9 mouse cellular contexts compared by ENCODE assay signal in the genomic region with DNA sequence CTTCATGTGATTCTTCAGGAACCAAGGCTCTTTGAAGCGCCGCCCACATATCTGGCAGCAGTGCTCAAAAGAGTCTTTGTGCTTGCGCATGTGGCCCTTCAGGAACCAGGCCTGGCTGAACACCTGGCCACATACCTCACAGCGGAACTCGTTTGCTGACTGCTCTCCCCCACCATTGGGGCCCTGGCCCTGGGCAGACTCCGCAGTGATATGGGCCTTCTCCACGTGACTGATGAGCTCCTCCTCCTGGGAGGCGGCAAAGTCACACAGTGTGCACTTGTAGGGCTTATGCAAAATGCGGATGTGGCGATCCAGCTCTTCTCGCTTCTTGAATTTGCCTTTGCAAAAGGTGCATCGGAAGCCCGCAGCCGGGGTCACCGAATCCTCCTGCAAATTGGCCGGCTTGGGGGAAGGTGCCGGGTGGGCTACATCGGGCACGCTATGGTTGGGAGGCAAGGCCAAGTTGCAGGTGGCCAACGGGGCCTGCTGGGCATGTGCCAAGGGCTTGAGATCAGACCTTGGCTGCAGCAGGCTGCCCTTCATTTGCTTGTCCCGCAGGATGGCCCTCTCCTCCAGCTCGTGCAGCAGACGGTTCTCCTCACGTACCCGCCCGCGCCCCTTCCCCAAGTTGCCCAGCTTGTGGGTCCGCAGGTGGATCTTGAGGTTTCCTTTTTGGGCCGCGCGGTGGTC.
DNase-seq lines count a peak whose midpoint lies in the region; ATAC-seq and TF ChIP-seq lines count a peak whose summit lies in the region.
"Had no signal": no experiment of that assay in that cellular context is flagged by ENCODE, and none has a peak within 500 bp of the region (broad histone marks: within the 10 kb centered on the region; RNA-seq: fewer than 3 reads in every experiment).

No protein-coding gene starts in this region.

- H3K27ac ChIP-seq in liver, embryonic 12.5 days = no peak overlapping the region
- H3K27ac ChIP-seq in liver, postnatal 0 days (ENCODE audit: low read depth) = no peak overlapping the region
- no peak overlapping the region for H3K27ac ChIP-seq in stomach, embryonic 15.5 days

- H3K4me1 ChIP-seq in liver, embryonic 12.5 days = no peaks in the 10 kb centered on the region
- no peaks in the 10 kb centered on the region for H3K4me1 ChIP-seq in liver, postnatal 0 days (ENCODE audit: insufficient read depth)
- peaks cover 4% of the 10 kb centered on the region for H3K4me1 ChIP-seq in stomach, embryonic 15.5 days

- no peak overlapping the region for H3K9ac ChIP-seq in liver, embryonic 12.5 days
- no peak overlapping the region for H3K9ac ChIP-seq in liver, postnatal 0 days (replicated peaks)
- H3K9ac ChIP-seq in stomach, embryonic 15.5 days = no peak overlapping the region

- H3K4me3 ChIP-seq in liver, embryonic 12.5 days = no peak overlapping the region
- no peak overlapping the region for H3K4me3 ChIP-seq in liver, postnatal 0 days (ENCODE audit: low read depth, low read length)
- H3K4me3 ChIP-seq in stomach, embryonic 15.5 days (replicated peaks) = no peak overlapping the region

- H3K27me3 ChIP-seq in liver, embryonic 12.5 days (replicated peaks) = 0 out of 2 replicates have a peak, but pooled peaks cover 3% of the 10 kb centered on the region
- no peaks in the 10 kb centered on the region for H3K27me3 ChIP-seq in liver, postnatal 0 days (ENCODE audit: insufficient read depth, low read length)
- H3K27me3 ChIP-seq in stomach, embryonic 15.5 days (replicated peaks) = no peaks in the 10 kb centered on the region

- DNase-seq in cerebellum, adult 11-12 months = peak; percentile 30
- DNase-seq in cerebellum, postnatal 4 days (ENCODE audit: low spot score in 2 of 2) = no peak
- DNase-seq in liver, postnatal 0 days = no peak
- no peak for DNase-seq in left cerebral cortex, adult 11 months (ENCODE audit: low spot score)
- no peak for DNase-seq in layer of hippocampus, adult 8-10 months (ENCODE audit: low spot score in 2 of 2)

- no peaks in the 10 kb centered on the region for H3K36me3 ChIP-seq in liver, embryonic 12.5 days
- no peaks in the 10 kb centered on the region for H3K36me3 ChIP-seq in liver, postnatal 0 days (replicated peaks; ENCODE audit: insufficient read depth, low read length)
- no peaks in the 10 kb centered on the region for H3K36me3 ChIP-seq in stomach, embryonic 15.5 days

- H3K9me3 ChIP-seq in liver, embryonic 12.5 days (replicated peaks) = no peaks in the 10 kb centered on the region
- no peaks in the 10 kb centered on the region for H3K9me3 ChIP-seq in liver, postnatal 0 days (ENCODE audit: low read length)
- no peaks in the 10 kb centered on the region for H3K9me3 ChIP-seq in stomach, embryonic 15.5 days

- no peak overlapping the region for H3K4me2 ChIP-seq in liver, embryonic 12.5 days
- H3K4me2 ChIP-seq in liver, postnatal 0 days (ENCODE audit: low read depth, low read length) = no peak overlapping the region
- no peak overlapping the region for H3K4me2 ChIP-seq in stomach, embryonic 15.5 days
- H3K4me2 ChIP-seq: liver, embryonic 11.5 days had no signal

- ATAC-seq in liver, embryonic 12.5 days = 0 out of 2 replicates have a peak, but pooled peaks have one; percentile 24
- no peak for ATAC-seq in liver, postnatal 0 days
- peak; percentile 32 to 56; a peak in 2 of 4 replicates for ATAC-seq in hematopoietic stem cell, adult 5-6 weeks (replicated peaks in 1 of 2; ENCODE audit: insufficient read depth in 1 of 2, low FRiP score in 2 of 2, low TSS enrichment in 1 of 2, low read depth in 1 of 2, poor library complexity in 2 of 2, severe bottlenecking in 2 of 2)
- peak; percentile 73; the same call in 1 of the 2 replicates for ATAC-seq in stomach, embryonic 15.5 days (ENCODE audit: insufficient read depth, low FRiP score, low read depth)

- no peak for TF ChIP-seq EP300 in liver, postnatal 0 days (IDR thresholded peaks at IDR 0.05; ENCODE audit: low read depth)

- WGBS in liver, embryonic 12.5 days (ENCODE audit: insufficient replicate concordance) = 48% methylated on average over 31 of the region's 31 CpGs
- WGBS in liver, postnatal 0 days (ENCODE audit: insufficient replicate concordance) = 67% methylated on average over 31 of the region's 31 CpGs
- 74% methylated on average over 31 of the region's 31 CpGs for WGBS in stomach, embryonic 15.5 days

- TF ChIP-seq CTCF in liver, postnatal 0 days (IDR thresholded peaks at IDR 0.05; ENCODE audit: low read depth) = no peak
